Mouse (Mus musculus) ES-CJ7 (cell line): ENCODE measurements around the gene Xrcc5.

Experiments
- DNase-seq: peaks from one replicate; pipeline ENCODE4 v3.0.0; 2011; ENCODE audit warnings: low read depth, low spot score

Xrcc5 gene

GRCm38 (mm10) chr1:72315447-72315846 lies 8.2 kb downstream of the Xrcc5 start:
- DNase-seq: no peak

GRCm38 (mm10) chr1:72316409-72316808 lies 9.2 kb downstream of the Xrcc5 start:
- DNase-seq: no peak

GRCm38 (mm10) chr1:72316901-72317300 lies 9.7 kb downstream of the Xrcc5 start:
- no peak for DNase-seq

- no peak for DNase-seq
These were observed 13.5 kb downstream of the Xrcc5 start for GRCm38 (mm10) chr1:72320759-72321158.

- DNase-seq: no peak
These were observed 16.0 kb downstream of the Xrcc5 start for GRCm38 (mm10) chr1:72323248-72323647.

- DNase-seq: no peak
These were observed 19.1 kb downstream of the Xrcc5 start for GRCm38 (mm10) chr1:72326162-72326821.

- DNase-seq: no peak
These were observed 27.6 kb downstream of the Xrcc5 start for GRCm38 (mm10) chr1:72334807-72335206.

GRCm38 (mm10) chr1:72336780-72337179 lies 29.6 kb downstream of the Xrcc5 start:
- no peak for DNase-seq

- DNase-seq: no peak
These were observed 31.1 kb downstream of the Xrcc5 start for GRCm38 (mm10) chr1:72338341-72338740.

- no peak for DNase-seq
These were observed 40.7 kb downstream of the Xrcc5 start for GRCm38 (mm10) chr1:72347873-72348272.

GRCm38 (mm10) chr1:72354856-72355255 lies 47.6 kb downstream of the Xrcc5 start:
- DNase-seq: no peak

- DNase-seq: no peak
These were observed 51.0 kb downstream of the Xrcc5 start for GRCm38 (mm10) chr1:72358216-72358615.

GRCm38 (mm10) chr1:72359462-72359861 lies 52.2 kb downstream of the Xrcc5 start:
- no peak for DNase-seq

- no peak for DNase-seq
These were observed 53.6 kb downstream of the Xrcc5 start for GRCm38 (mm10) chr1:72360809-72361208.

- DNase-seq: no peak
These were observed 57.4 kb downstream of the Xrcc5 start for GRCm38 (mm10) chr1:72364661-72365060.

- DNase-seq: no peak
These were observed 65.3 kb downstream of the Xrcc5 start for GRCm38 (mm10) chr1:72372512-72372911.

- no peak for DNase-seq
These were observed 65.7 kb downstream of the Xrcc5 start for GRCm38 (mm10) chr1:72372913-72373312.

GRCm38 (mm10) chr1:72373648-72374047 lies 66.4 kb downstream of the Xrcc5 start:
- no peak for DNase-seq

- no peak for DNase-seq
These were observed 66.8 kb downstream of the Xrcc5 start for GRCm38 (mm10) chr1:72374049-72374448.

- peak; percentile 81 for DNase-seq
These were observed 70.9 kb downstream of the Xrcc5 start for GRCm38 (mm10) chr1:72378151-72378550.

- no peak for DNase-seq
These were observed 72.6 kb downstream of the Xrcc5 start for GRCm38 (mm10) chr1:72379752-72380353.

- peak; percentile 48 for DNase-seq
These were observed 73.3 kb downstream of the Xrcc5 start for GRCm38 (mm10) chr1:72380544-72380943.

GRCm38 (mm10) chr1:72383056-72383455 lies 75.8 kb downstream of the Xrcc5 start:
- DNase-seq: no peak

- DNase-seq: no peak
These were observed 76.4 kb downstream of the Xrcc5 start for GRCm38 (mm10) chr1:72383651-72384050.
